Mouse (Mus musculus) heart, adult 2 months (tissue): ENCODE measurements around the gene Rrp36.

Experiments
- CTCF ChIP-seq: fragments of 200-600 bp; IDR thresholded peaks from 2 replicates; pipeline ENCODE4 v1.8.1; 2022; ENCODE audit warnings: antibody characterized with exemption, mild to moderate bottlenecking, moderate library complexity
- EP300 ChIP-seq: fragments of 200-500 bp; IDR thresholded peaks from 2 replicates; pipeline ENCODE4 v1.6.1; 2011; ENCODE audit warnings: low read depth, low read length, control low read depth; ENCODE audit not compliant: insufficient read depth
- POLR2A ChIP-seq: fragments of 200-500 bp; IDR thresholded peaks from 2 replicates; pipeline ENCODE4 v1.6.1; 2011; ENCODE audit warnings: mild to moderate bottlenecking, low read depth, low read length, control low read depth; ENCODE audit not compliant: insufficient read depth

DNA sequence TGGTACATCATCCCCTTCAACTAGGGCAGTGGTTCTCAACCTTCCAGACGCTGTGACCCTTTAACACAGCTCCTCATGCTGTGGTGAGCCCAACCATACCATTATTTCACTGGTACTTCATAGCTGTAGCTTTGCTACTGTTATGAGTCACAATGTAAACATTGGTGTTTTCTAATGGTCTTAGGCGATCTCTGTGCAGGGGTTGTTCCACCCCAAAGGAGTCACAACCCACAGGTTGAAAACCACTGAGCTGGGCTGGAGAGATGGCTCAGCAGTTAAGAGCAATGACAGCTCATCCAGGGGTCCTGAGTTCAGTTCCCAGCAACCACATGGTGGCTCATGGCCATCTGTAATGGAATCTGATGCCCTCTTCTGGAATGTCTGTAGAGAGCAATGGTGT, 17.2 kb upstream of the Rrp36 start:
- no peak for TF ChIP-seq CTCF
- TF ChIP-seq POLR2A, result no peak
- no peak for TF ChIP-seq EP300
